Comparison of ENCODE assay signal across 8 mouse cellular contexts in the genomic region with DNA sequence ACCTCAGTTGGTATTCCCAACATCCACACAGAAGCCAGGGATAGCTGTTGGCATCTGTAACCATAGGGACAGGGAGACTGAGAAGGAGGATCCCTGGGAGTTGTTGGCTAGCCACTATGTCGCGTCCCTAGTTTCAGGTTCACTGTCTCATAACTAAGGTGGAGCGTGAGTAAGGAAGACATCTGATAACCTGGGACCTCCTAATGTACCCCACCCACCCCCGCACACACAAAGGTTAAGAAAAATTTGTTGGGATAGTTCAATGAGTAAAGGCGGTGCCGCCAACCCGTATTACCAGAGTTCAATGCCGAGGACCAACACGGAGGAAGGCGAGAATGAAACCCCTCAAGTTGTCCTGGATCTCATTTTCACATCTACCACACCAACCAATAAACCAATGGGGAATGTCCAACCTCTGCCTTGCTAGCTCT. TPM values are rescaled to one million over a fixed set of nuclear protein-coding genes. Genes with fewer than 3 reads are reported as not detected.
DNase-seq lines count a peak whose midpoint lies in the region; ATAC-seq and TF ChIP-seq lines count a peak whose summit lies in the region.

No protein-coding gene starts in this region.

- H3K9ac ChIP-seq in intestine, embryonic 14.5 days (ENCODE audit: low read length), result peak overlapping the region; percentile 97
- H3K9ac ChIP-seq in neural tube, embryonic 12.5 days, result peak overlapping the region; percentile 94

- no peak for DNase-seq in cerebellum, adult 2 months
- no peak for DNase-seq in cerebellum, adult 11 months
- DNase-seq in testis, postnatal 14 days (ENCODE audit: low spot score), result no peak
- peak; percentile 58 for DNase-seq in intestine, embryonic 14.5 days (ENCODE audit: low spot score)
- DNase-seq in gastrocnemius, postnatal 10 days, result no peak
- DNase-seq in right cerebral cortex, postnatal 4 days, result no peak

- peaks cover 4% of the 10 kb centered on the region for H3K9me3 ChIP-seq in intestine, embryonic 14.5 days (ENCODE audit: control insufficient read depth, low read length)
- H3K9me3 ChIP-seq in neural tube, embryonic 12.5 days, result no peaks in the 10 kb centered on the region

- TF ChIP-seq CTCF in cerebellum, adult 2 months (IDR thresholded peaks at IDR 0.05; ENCODE audit: borderline replicate concordance, insufficient read depth, low read depth, low read length), result no peak
- TF ChIP-seq CTCF in testis, adult 2 months (IDR thresholded peaks at IDR 0.05; ENCODE audit: control insufficient read depth, insufficient read depth, insufficient replicate concordance, low read depth, low read length), result no peak

- H3K4me1 ChIP-seq in cerebellum, adult 2 months (ENCODE audit: control insufficient read depth, insufficient read depth, low read length), result peaks cover 7% of the 10 kb centered on the region; the same call in 1 of the 2 replicates
- H3K4me1 ChIP-seq in testis, adult 2 months (ENCODE audit: control insufficient read depth, insufficient read depth, low read length), result peaks cover 9% of the 10 kb centered on the region
- peaks cover 13% of the 10 kb centered on the region; the same call in 1 of the 2 replicates for H3K4me1 ChIP-seq in intestine, embryonic 14.5 days (replicated peaks; ENCODE audit: control insufficient read depth, insufficient read depth, low read length)
- H3K4me1 ChIP-seq in neural tube, embryonic 12.5 days, result peaks cover 16% of the 10 kb centered on the region

- TF ChIP-seq POLR2A in cerebellum, adult 2 months (IDR thresholded peaks at IDR 0.05; ENCODE audit: borderline replicate concordance, insufficient read depth, low read length), result no peak
- TF ChIP-seq POLR2A in testis, adult 2 months (IDR thresholded peaks at IDR 0.05; ENCODE audit: control insufficient read depth, low read depth, low read length), result no peak

- H3K27ac ChIP-seq in cerebellum, adult 2 months (ENCODE audit: insufficient read depth, low read length), result peak overlapping the region; percentile 99
- peak overlapping the region; percentile 93 for H3K27ac ChIP-seq in testis, adult 2 months (ENCODE audit: control insufficient read depth, insufficient read depth, low read depth, low read length)
- H3K27ac ChIP-seq in intestine, embryonic 14.5 days (ENCODE audit: low read depth), result peak overlapping the region; percentile 98
- 0 out of 2 replicates have a peak overlapping the region, but pooled peaks have one; percentile 96 for H3K27ac ChIP-seq in neural tube, embryonic 12.5 days

- peak overlapping the region; percentile 89 for H3K4me3 ChIP-seq in cerebellum, adult 2 months (replicated peaks; ENCODE audit: insufficient read depth, low read depth, low read length)
- peak overlapping the region; percentile 90 for H3K4me3 ChIP-seq in testis, adult 2 months (ENCODE audit: control insufficient read depth, low read depth, low read length)
- H3K4me3 ChIP-seq in intestine, embryonic 14.5 days (ENCODE audit: low read depth, low read length), result peak overlapping the region; percentile 77
- peak overlapping the region; percentile 81 for H3K4me3 ChIP-seq in neural tube, embryonic 12.5 days

- WGBS in cerebellum, adult 2 months, result 15% methylated on average over 10 of the region's 10 CpGs
- 22% methylated on average over 10 of the region's 10 CpGs for WGBS in intestine, embryonic 14.5 days
- 27% methylated on average over 10 of the region's 10 CpGs for WGBS in neural tube, embryonic 12.5 days

- peaks cover 7% of the 10 kb centered on the region for H3K36me3 ChIP-seq in testis, adult 2 months (ENCODE audit: control insufficient read depth, insufficient read depth, low read length)
- H3K36me3 ChIP-seq in intestine, embryonic 14.5 days (ENCODE audit: control insufficient read depth, insufficient read depth, low read length), result peaks cover 22% of the 10 kb centered on the region
- peaks cover 21% of the 10 kb centered on the region for H3K36me3 ChIP-seq in neural tube, embryonic 12.5 days

- H3K4me2 ChIP-seq in intestine, embryonic 14.5 days (ENCODE audit: low read length), result peak overlapping the region; percentile 92
- peak overlapping the region; percentile 80 for H3K4me2 ChIP-seq in neural tube, embryonic 12.5 days (replicated peaks)

- no peaks in the 10 kb centered on the region for H3K27me3 ChIP-seq in cerebellum, adult 2 months (ENCODE audit: control insufficient read depth, insufficient read depth, low read length)
- no peaks in the 10 kb centered on the region for H3K27me3 ChIP-seq in testis, adult 2 months (ENCODE audit: control insufficient read depth, insufficient read depth, low read length)
- no peaks in the 10 kb centered on the region for H3K27me3 ChIP-seq in intestine, embryonic 14.5 days (replicated peaks; ENCODE audit: control insufficient read depth, insufficient read depth, low read length)
- no peaks in the 10 kb centered on the region for H3K27me3 ChIP-seq in neural tube, embryonic 12.5 days (replicated peaks)

- 0 out of 2 replicates have a peak, but pooled peaks have one; percentile 1 for ATAC-seq in intestine, embryonic 14.5 days (replicated peaks; ENCODE audit: low FRiP score, low TSS enrichment, low read depth)
- no peak for ATAC-seq in neural tube, embryonic 12.5 days (ENCODE audit: low FRiP score, low read depth)

RNA-seq across cellular contexts. Expression of a gene that starts 0.7 kb away (rescaled TPM):
- polyA plus RNA-seq in cerebellum, adult 2 months (2012; rRNA removed), result 60.9 and 63.5 TPM in 2 replicates
- 53.5 and 63.4 TPM in 2 replicates for polyA plus RNA-seq in testis, adult 2 months (2012; rRNA removed)
- polyA plus RNA-seq in intestine, embryonic 14.5 days (2014; fragmentation: Nextera tagmentation; extraction: Ambion mirVana), result 21.0 and 23.2 TPM in 2 replicates
- polyA plus RNA-seq in neural tube, embryonic 12.5 days (2016; fragmentation: Nextera tagmentation; extraction: Ambion mirVana), result 23.5 and 23.7 TPM in 2 replicates
- total RNA-seq in gastrocnemius, postnatal 10 days (2021), result 10 to 100 TPM; 29.2 to 33.3 TPM
